Mouse (Mus musculus) ES-CJ7 (cell line): ENCODE data around the gene Kars.

ENCODE experiments used
- DNase-seq: peaks from one replicate; pipeline ENCODE4 v3.0.0; 2011; ENCODE audit warnings: low read depth, low spot score

Kars gene

GRCm38 (mm10) chr8:112010997-112011815 is at the start of gene Kars, which contains the start of gene Terf2ip:
Kars (minus strand) TSS chr8:112011323.
Terf2ip (plus strand) TSS chr8:112011398.
- peak; percentile 97 for DNase-seq

- no peak for DNase-seq
Observed at GRCm38 (mm10) chr8:112054456-112054855, 43.3 kb upstream of the Kars start.

- DNase-seq: peak; percentile 80
Observed at GRCm38 (mm10) chr8:112051537-112051936, 40.4 kb upstream of the Kars start.

GRCm38 (mm10) chr8:112049984-112050383 is 38.9 kb upstream of the Kars start:
- peak; percentile 65 for DNase-seq

GRCm38 (mm10) chr8:112048293-112048692 is 37.2 kb upstream of the Kars start:
- DNase-seq: no peak

- DNase-seq: peak; percentile 92
Observed at GRCm38 (mm10) chr8:112045896-112046295, 34.8 kb upstream of the Kars start.

- DNase-seq: peak; percentile 80
Observed at GRCm38 (mm10) chr8:112045182-112045581, 34.1 kb upstream of the Kars start.

GRCm38 (mm10) chr8:112037521-112037920 is 26.4 kb upstream of the Kars start:
- peak; percentile 44 for DNase-seq

- DNase-seq: peak; percentile 92
Observed at GRCm38 (mm10) chr8:112034603-112035002, 23.5 kb upstream of the Kars start.

- peak; percentile 96 for DNase-seq
Observed at GRCm38 (mm10) chr8:112033071-112033470, 21.9 kb upstream of the Kars start.

- no peak for DNase-seq
Observed at GRCm38 (mm10) chr8:112030663-112031062, 19.5 kb upstream of the Kars start.

GRCm38 (mm10) chr8:112029455-112029854 is 18.3 kb upstream of the Kars start:
- DNase-seq: no peak

GRCm38 (mm10) chr8:112014936-112015335 is 3.8 kb upstream of the Kars start, which contains the start of gene Gm6793:
Gm6793 (minus strand) TSS chr8:112015036.
- no peak for DNase-seq

- DNase-seq: no peak
Observed at GRCm38 (mm10) chr8:112011816-112012242, 706 bp upstream of the Kars start.

- peak; percentile 55 for DNase-seq
Observed at GRCm38 (mm10) chr8:112009558-112009957, 1.6 kb downstream of the Kars start.

- DNase-seq: no peak
Observed at GRCm38 (mm10) chr8:112007669-112008068, 3.5 kb downstream of the Kars start.

- no peak for DNase-seq
Observed at GRCm38 (mm10) chr8:112005601-112006000, 5.5 kb downstream of the Kars start.

GRCm38 (mm10) chr8:112004754-112005153 is 6.4 kb downstream of the Kars start:
- no peak for DNase-seq

GRCm38 (mm10) chr8:111992703-111993039 is 18.5 kb downstream of the Kars start:
- DNase-seq: no peak

GRCm38 (mm10) chr8:111992013-111992702 is 19.0 kb downstream of the Kars start, which contains the start of gene Adat1:
Adat1 (minus strand) TSS chr8:111992302.
- DNase-seq: peak; percentile 93

- no peak for DNase-seq
Observed at GRCm38 (mm10) chr8:111991278-111991677, 19.8 kb downstream of the Kars start.

GRCm38 (mm10) chr8:111989911-111990310 is 21.2 kb downstream of the Kars start:
- DNase-seq: peak; percentile 93

- DNase-seq: no peak
Observed at GRCm38 (mm10) chr8:111984511-111984910, 26.6 kb downstream of the Kars start.
